Mouse (Mus musculus) frontal cortex, postnatal 36 days (tissue): ENCODE results near the gene St7.
A peak's percentile ranks its signal among the peaks of the same experiment; 100 is the strongest.

Source experiments
- DNase-seq, 2 experiments: peaks; one replicate each; pipeline ENCODE4 v3.0.0; 2022; ENCODE audit warnings: low spot score in 2 of 2

Gene St7

GRCm38 (mm10) chr6:17816865-17817435, 124.2 kb downstream of the St7 start:
- no peak for DNase-seq

GRCm38 (mm10) chr6:17823614-17824013, 130.9 kb downstream of the St7 start:
- no peak for DNase-seq

- DNase-seq: no peak
These were observed 132.0 kb downstream of the St7 start for GRCm38 (mm10) chr6:17824735-17825134.

- DNase-seq: no peak
These were observed 135.6 kb downstream of the St7 start for GRCm38 (mm10) chr6:17828382-17828781.

GRCm38 (mm10) chr6:17829981-17830380, 137.2 kb downstream of the St7 start:
- DNase-seq: no peak

- DNase-seq: peak; percentile 61 to 66
These were observed 141.8 kb downstream of the St7 start for GRCm38 (mm10) chr6:17834493-17834892.

GRCm38 (mm10) chr6:17835693-17836092, 143.0 kb downstream of the St7 start:
- DNase-seq: no peak

- DNase-seq: no peak
These were observed 144.9 kb downstream of the St7 start for GRCm38 (mm10) chr6:17837676-17838075.

GRCm38 (mm10) chr6:17840431-17840830, 147.7 kb downstream of the St7 start:
- DNase-seq: no peak

- DNase-seq: peak; percentile 58 to 77
These were observed 150.0 kb downstream of the St7 start for GRCm38 (mm10) chr6:17842759-17843158.

- no peak for DNase-seq
These were observed 158.6 kb downstream of the St7 start for GRCm38 (mm10) chr6:17851316-17851715.

- DNase-seq: no peak
These were observed 161.0 kb downstream of the St7 start for GRCm38 (mm10) chr6:17853587-17854274.

- no peak for DNase-seq
These were observed 162.9 kb downstream of the St7 start for GRCm38 (mm10) chr6:17855616-17856015.

GRCm38 (mm10) chr6:17859564-17859963, 166.8 kb downstream of the St7 start:
- DNase-seq: no peak

GRCm38 (mm10) chr6:17860463-17860862, 167.7 kb downstream of the St7 start:
- peak in 1 of 2 experiments; percentile 58 for DNase-seq

- DNase-seq: peak in 1 of 2 experiments; percentile 20
These were observed 175.1 kb downstream of the St7 start for GRCm38 (mm10) chr6:17867796-17868195.

GRCm38 (mm10) chr6:17871831-17872372, 179.2 kb downstream of the St7 start:
- DNase-seq: no peak

GRCm38 (mm10) chr6:17875606-17876005, 182.9 kb downstream of the St7 start:
- DNase-seq: peak in 1 of 2 experiments; percentile 26

GRCm38 (mm10) chr6:17876023-17876613, 183.4 kb downstream of the St7 start:
- peak in 1 of 2 experiments; percentile 40 for DNase-seq

GRCm38 (mm10) chr6:17876670-17877179, 184.0 kb downstream of the St7 start:
- DNase-seq: peak in 1 of 2 experiments; percentile 36

GRCm38 (mm10) chr6:17882943-17883342, 190.2 kb downstream of the St7 start:
- no peak for DNase-seq

GRCm38 (mm10) chr6:17887765-17888164, 195.0 kb downstream of the St7 start:
- no peak for DNase-seq

- DNase-seq: no peak
These were observed 202.8 kb downstream of the St7 start for GRCm38 (mm10) chr6:17895562-17895961.
